Mouse (Mus musculus) bone marrow macrophage, adult 2 months (primary cell): ENCODE measurements at regions not wholly inside any gene's neighbourhood (a gene's known extent, or its start where the extent isn't known, plus 50 kb on each side); places are given as distances from the start of the nearest gene placed in this dataset.

Experiments used
- CTCF ChIP-seq: IDR thresholded peaks from 2 replicates; pipeline ENCODE4 v1.5.1; 2012; ENCODE audit warnings: low read depth, mild to moderate bottlenecking, low read length, moderate library complexity
- POLR2A ChIP-seq: IDR thresholded peaks from 2 replicates; pipeline ENCODE4 v1.6.1; 2012; ENCODE audit warnings: mild to moderate bottlenecking, low read depth, low read length, borderline replicate concordance

DNA sequence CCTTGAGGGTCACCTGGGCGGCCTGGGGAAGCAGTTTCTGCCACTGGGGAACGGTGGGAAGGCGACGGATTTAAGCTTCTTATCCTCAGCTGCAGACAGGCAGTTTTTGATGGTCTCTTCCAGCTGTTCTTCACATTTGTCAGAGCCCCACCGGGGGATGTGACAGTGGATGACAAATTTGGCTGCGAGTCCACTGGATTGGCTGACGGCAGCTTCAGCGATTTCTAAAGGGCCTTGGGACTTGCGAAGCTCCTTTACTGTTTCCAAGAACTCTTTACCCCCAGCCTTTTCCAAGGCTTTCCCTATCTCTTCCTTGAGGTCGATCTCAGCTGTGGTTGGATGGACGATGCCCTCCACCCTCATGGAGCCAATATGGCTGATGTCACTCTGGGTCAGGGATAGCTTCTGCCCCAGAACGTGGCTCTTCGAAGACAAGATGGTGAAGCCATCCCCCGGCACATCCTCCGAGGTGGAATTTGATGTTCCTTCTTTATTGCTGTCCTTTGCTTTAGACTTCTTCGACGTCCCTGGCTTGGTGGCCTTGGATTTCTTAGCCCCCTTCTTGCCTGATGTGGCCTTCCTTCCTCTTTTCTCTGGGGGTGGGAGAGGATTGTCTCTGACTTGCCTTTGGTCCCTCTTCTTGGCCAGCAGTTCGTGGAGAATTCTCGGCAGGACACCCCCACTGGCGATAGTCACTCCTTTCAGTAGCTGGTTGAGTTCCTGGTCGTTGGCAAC, 1295.7 kb upstream of the A1bg start:
- TF ChIP-seq POLR2A (no peak), CTCF (no peak)
